Mouse (Mus musculus) liver, adult 2 months (tissue): ENCODE measurements around the gene Sod2.

Source experiments
- CTCF ChIP-seq: fragments of 200-500 bp; IDR thresholded peaks from 2 replicates; pipeline ENCODE4 v1.5.1; 2011; ENCODE audit warnings: low read depth, low read length, control low read depth
- POLR2A ChIP-seq: fragments of 200-500 bp; IDR thresholded peaks from 2 replicates; pipeline ENCODE4 v1.6.1; 2011; ENCODE audit warnings: low read length, control low read depth; ENCODE audit not compliant: insufficient read depth; ENCODE audit errors: extremely low read depth

- TF ChIP-seq CTCF = no peak
- TF ChIP-seq POLR2A = no peak
Measured at GRCm38 (mm10) chr17:13006984-13007383, 338 bp downstream of the Sod2 start.
